Mouse (Mus musculus): ENCODE measurements around the gene Htr2a.

Htr2a gene

GRCm38 (mm10) chr14:74640819-74641381 lies at the start of gene Htr2a:
TSS of gene Htr2a (plus strand) at chr14:74640840.
- CTCF ChIA-PET = no interaction called here

DNA sequence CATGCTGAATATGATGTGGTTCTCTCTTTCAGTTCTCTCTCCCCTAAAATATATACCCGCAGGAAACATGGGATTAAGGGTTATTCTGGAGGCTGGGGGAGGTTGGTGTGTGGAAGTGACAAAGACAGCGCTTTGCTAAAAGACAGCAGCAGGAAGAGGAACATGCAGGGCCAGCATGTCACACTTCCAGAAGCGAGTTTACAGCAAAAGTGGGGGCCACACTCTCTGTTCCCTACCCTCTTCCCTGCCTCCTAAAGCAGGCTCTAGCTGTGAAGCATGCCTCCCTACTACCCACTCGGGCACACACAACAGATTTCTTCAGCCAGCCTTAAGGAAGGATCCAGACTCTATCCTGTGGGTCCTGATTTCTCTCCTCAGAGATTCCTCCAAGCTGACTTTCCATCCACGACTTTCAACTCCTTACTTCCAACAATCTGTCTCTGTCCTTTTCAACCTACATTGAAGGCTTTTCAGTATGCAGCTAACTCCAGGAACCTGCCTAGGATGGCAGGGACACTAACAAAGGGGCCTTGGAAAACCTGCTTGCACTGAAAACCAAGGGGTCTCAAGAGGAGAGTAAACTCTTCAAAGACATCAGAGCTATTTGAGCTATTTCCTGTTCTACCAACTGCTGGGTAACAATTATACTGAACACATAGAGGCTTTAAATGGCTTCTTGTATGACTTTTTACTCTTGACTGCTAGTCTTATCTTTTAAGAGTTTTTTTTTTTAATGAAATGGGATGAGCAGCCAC lies 39.1 kb upstream of the Htr2a start:
- CTCF ChIA-PET = interaction anchor here (0.6 to 1.0 kb wide), 5 partner anchors 18 to 1775 kb away, joined by 3 to 7 read pairs (median 4); no protein-coding TSS in a partner anchor

- CTCF ChIA-PET = interaction anchor here (1.0 kb wide), 2 partner anchors 16 to 42 kb away, joined by 3 to 4 read pairs; no protein-coding TSS in a partner anchor
Observed at GRCm38 (mm10) chr14:74602543-74602942, 38.1 kb upstream of the Htr2a start.

GRCm38 (mm10) chr14:74603131-74603766 lies 37.4 kb upstream of the Htr2a start:
- CTCF ChIA-PET = no interaction called here

DNA sequence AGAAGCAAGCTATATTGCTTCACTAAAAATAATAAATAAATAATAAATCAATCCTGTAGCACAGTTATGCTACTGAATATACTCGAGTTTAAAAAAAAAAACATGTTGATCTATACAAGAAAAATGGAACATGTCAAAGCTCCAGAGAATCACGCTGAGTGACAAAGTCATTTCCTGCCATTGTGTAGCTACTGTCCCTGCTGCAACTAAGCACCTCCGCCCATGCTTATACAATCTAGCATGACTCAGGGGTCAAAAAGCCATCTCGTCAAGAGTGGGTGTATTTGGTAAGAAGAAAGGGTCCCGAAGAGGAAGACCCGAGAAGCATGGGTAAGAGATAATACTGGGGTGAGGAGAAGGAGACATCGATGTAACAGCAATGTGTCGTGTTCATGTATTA lies 29.3 kb upstream of the Htr2a start:
- CTCF ChIA-PET = no interaction called here

GRCm38 (mm10) chr14:74618858-74619257 lies 21.8 kb upstream of the Htr2a start:
- CTCF ChIA-PET = interaction anchor here (0.6 to 1.1 kb wide), 2 partner anchors 17 to 91 kb away, joined by 4 to 5 read pairs; no protein-coding TSS in a partner anchor

GRCm38 (mm10) chr14:74638071-74638470 lies 2.6 kb upstream of the Htr2a start:
- CTCF ChIA-PET = no interaction called here

GRCm38 (mm10) chr14:74641668-74642230 lies 1.1 kb downstream of the Htr2a start:
- CTCF ChIA-PET = interaction anchor here (0.6 kb wide), 1 partner anchor 21 kb away, joined by 3 read pairs; no protein-coding TSS in a partner anchor

GRCm38 (mm10) chr14:74643296-74643695 lies 2.7 kb downstream of the Htr2a start:
- CTCF ChIA-PET = interaction anchor here (0.6 to 0.7 kb wide), 2 partner anchors 43 to 982 kb away, joined by 5 to 7 read pairs; no protein-coding TSS in a partner anchor

GRCm38 (mm10) chr14:74646107-74646793 lies 5.6 kb downstream of the Htr2a start:
- CTCF ChIA-PET = no interaction called here

DNA sequence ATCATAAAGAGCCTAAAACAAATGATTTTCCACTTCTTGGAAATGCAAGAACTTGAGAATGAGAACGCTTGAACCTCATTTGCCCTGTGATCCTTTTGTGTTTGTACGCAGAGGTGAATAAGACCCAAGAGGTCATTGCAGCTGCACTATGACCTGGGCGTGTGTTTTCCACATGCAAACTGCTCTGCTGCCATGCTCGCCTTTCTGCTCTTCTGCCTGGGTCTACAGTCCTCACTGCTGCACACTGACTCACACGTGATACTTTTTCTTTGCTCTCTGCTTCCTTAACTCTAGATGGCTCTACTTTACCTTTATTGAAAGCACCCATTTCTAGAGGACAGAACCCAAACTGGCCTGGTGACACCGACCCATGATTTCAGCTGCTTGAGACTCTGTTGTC lies 9.4 kb downstream of the Htr2a start:
- CTCF ChIA-PET = no interaction called here

DNA sequence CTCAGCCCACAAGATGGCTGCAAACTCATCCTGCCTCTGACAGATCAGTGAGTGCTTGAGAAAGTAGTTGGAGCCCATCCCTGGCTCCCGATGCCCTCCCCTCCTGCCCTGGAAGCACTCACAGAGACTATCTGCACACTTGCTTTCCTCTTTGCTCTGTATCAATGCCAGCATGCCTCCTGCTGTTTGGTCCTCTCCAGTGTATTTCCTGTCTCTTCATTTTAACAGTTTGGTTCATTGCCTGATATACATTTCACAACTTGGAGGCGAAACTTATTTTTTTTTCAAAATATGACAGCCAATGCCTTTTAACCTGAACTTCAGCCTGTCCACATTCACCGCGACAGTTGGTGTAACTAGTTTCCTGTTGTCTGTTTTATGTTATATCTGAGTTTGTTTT lies 11.0 kb downstream of the Htr2a start:
- CTCF ChIA-PET = no interaction called here

DNA sequence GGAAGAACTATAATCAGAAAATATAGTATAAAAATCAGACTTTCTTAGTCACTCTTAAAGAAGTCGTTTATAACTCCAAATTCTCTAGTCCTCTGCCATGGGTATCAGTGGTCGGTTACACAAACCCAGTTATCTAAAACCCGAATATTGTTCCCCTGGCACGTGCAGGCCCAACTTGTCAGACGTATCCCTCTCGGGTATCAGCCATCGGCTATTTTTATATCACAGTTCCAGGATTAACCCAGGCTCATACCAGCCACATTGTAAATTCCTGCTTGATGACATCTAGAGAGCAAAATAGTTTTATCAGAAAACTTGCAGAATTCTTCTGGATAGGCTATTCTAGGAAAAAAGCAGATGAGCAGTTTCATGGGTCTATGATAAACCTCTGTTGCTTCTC lies 16.6 kb downstream of the Htr2a start:
- CTCF ChIA-PET = no interaction called here

- CTCF ChIA-PET = no interaction called here
Observed at GRCm38 (mm10) chr14:74659411-74659841, 18.8 kb downstream of the Htr2a start.

DNA sequence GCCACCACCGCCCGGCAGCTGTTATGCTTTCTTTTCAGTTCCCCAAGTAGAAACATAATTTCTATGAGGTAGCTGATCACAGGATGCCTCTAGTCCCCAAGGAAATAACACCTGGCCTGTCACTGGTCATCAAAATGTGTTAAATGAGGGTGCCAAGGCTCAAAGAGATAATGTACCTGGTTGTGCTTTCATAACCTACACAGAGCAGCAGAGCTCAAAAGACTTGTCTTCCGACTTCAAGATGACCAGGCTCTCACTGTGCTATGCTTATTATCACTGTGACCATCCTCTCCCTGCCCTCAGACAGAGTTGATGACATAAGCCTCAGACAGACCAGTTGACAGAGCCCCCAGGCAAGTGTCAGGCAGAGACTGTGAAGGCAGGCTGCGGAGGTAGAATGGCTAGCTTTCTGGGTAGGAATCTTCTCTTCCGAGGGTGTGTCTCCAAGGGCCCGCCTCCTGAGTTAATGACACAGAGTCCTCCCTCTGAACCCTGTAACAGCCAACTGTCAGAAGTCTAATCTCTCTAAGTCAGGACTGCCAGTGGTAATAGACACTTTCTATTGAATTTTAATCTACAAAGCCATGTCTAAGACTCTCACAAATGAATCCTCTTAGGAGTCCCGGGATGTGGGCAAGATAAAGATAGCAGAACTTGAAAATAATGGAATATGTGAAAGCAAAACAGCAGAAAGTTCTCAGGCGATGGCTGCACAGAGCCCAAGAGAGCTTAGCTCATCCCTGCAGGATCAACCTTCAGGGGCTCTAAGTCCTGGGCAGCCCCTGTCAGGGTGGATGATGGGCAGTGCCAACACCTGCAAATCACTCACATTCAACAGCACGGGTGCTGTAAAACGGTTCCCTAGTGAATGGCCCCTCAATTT lies 31.7 kb downstream of the Htr2a start:
- CTCF ChIA-PET = interaction anchor here (0.7 kb wide), 1 partner anchor 22 kb away, joined by 4 read pairs; no protein-coding TSS in a partner anchor

GRCm38 (mm10) chr14:74673020-74673350 lies 32.3 kb downstream of the Htr2a start:
- CTCF ChIA-PET = no interaction called here

DNA sequence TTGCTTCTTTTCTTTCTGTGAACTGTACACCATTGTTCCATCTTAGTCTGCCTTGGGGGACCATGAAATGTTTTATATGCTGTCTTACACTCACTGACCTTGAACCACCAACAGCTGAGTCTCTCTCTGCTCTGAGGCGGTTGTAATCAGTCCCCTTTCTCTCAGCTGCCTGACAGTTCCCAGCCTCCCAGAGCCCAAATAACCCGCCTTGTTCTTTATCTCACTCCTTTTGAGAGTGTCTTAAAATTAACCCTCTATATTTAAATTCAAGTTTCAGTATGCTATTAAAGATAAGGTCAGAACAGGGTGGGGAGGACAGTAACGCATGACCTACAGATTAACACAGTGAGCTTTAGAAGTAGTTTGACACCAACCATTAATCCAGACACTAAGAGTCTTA lies 32.9 kb downstream of the Htr2a start:
- CTCF ChIA-PET = no interaction called here

DNA sequence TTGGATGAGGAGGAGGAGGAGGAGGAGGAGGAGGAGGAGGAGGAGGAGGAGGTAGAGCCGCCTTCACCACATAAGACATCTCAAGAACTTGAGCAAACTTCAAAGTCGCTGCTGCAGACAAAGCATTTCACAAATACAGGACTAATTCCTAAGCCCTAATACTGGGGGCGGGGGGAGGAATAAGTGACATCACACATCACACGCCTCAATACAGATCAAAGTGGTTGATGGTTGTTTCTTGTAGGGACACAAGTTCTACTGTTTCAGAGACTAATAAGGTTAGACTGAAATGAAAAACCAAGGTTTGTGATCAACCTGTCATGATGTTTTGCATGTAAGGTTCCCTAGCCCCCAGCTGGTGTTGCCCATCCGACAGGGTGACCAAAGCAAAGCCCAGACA lies 39.2 kb downstream of the Htr2a start:
- CTCF ChIA-PET = no interaction called here

GRCm38 (mm10) chr14:74684298-74684978 lies 43.8 kb downstream of the Htr2a start:
- CTCF ChIA-PET = no interaction called here

GRCm38 (mm10) chr14:74691963-74692362 lies 51.3 kb downstream of the Htr2a start:
- CTCF ChIA-PET = no interaction called here

All from spleen, embryonic (tissue).